Mouse (Mus musculus): Measurements from ENCODE around the gene 1190005I06Rik.

1190005I06Rik gene

GRCm38 (mm10) chr8:120619235-120620180, 27.9 kb downstream of the 1190005I06Rik start:
- DNase-seq, result no peak

DNA sequence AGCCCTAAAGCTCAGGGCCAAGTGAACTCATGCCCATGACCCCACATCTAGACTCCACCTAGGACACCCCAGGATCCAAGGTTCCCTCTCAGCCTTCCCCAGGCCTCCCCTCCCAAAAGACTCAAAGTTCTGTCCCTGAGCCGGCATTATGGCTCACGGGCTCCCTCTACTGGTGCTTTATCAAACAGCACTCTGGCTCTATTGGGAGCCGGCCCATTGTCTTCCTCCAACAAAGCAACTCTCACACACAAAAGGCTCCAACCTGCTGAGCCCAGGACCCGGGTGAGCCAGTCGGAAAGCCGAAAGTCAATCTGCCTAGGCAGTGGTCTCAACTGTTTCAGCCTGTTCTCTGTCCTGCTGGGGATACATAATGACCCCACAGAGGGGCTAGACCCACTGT, 29.3 kb downstream of the 1190005I06Rik start:
- DNase-seq, result no peak

GRCm38 (mm10) chr8:120616663-120617626, 30.5 kb downstream of the 1190005I06Rik start:
- no peak for DNase-seq

- DNase-seq, result no peak
Measured at GRCm38 (mm10) chr8:120614491-120614890, 32.9 kb downstream of the 1190005I06Rik start.

- no peak for DNase-seq
Measured at GRCm38 (mm10) chr8:120610824-120611223, 36.6 kb downstream of the 1190005I06Rik start.

DNA sequence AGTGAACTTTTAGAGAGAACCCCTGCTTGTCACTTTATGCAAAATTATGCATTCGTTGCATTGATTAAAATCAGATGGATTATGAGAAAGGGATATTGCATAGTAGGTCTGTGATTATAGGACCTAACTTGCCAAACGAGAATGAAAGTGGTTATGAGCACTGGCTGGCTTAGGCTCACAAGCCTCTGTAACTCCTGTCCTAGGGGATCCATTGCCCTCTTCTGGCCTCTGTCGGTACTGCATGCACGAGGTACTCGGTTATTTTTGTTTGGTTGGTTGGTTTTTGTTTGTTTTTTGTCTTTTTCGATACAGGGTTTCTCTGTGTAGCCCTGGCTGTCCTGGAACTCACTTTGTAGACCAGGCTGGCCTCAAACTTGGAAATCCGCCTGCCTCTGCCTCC, 39.5 kb downstream of the 1190005I06Rik start:
- DNase-seq, result peak in 1 of 2 experiments; percentile 39

DNA sequence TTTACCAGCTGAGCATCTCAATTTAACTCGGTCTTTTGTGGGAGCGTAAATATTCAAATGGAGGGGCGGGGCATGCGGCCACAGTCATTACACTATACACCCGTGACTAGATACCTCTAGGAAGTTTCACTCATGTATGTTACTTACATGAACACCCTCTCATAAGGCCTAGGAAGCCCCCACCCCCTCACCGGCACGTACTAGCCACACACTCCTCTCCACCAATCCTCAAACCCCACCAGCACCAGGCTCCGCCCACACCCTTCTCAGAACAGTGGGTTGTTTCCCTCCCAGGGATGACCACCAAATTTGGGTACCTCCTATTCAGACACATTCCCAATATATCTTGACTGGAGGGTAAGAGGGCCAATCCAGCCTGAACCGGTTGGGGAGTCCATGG, 40.0 kb downstream of the 1190005I06Rik start:
- no peak for DNase-seq

GRCm38 (mm10) chr8:120602672-120603071, 44.8 kb downstream of the 1190005I06Rik start:
- DNase-seq, result no peak

- peak; percentile 43 to 61 for DNase-seq
Measured at GRCm38 (mm10) chr8:120599504-120599903, 47.9 kb downstream of the 1190005I06Rik start.

DNA sequence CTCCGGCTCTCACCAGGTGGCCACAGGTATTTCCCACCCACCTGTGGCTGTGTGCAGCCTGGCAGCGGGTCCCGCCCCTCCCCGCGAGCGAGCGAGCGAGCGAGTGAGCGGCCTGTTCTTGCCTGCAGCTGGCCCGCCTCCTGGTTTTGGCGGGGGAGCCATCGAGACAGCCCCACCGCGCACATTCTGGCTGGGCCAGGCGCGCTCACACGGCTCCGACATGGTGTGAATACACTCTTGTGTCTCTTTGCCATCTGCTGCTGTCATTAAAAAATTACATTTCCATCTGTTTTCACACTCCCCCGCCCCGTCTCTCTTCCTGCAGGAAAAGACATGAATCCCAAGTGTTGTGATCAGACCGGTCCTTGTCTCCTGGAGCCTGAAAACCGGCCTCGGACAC, 48.9 kb downstream of the 1190005I06Rik start:
- DNase-seq, result no peak

DNA sequence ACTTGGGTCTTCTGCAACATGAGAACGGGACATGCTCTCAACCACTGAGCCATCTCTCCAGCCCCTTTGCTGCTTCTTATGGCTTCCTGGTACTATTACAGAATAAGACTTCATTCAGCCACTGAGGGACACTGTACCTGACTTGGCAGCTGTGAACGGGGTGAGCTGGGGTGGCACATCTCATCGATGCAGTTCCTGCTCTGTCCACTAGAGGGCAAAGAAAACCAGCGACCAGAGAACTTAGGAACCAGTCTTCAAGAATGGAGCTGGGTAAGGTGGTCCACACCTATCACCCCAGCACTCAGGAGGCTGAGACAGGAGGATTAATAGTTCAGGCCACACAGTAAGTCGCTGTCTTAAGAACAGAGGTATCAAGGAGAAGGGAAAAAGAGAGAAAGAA, 51.5 kb downstream of the 1190005I06Rik start:
- no peak for DNase-seq

GRCm38 (mm10) chr8:120594571-120594970, 52.9 kb downstream of the 1190005I06Rik start:
- DNase-seq, result no peak

DNA sequence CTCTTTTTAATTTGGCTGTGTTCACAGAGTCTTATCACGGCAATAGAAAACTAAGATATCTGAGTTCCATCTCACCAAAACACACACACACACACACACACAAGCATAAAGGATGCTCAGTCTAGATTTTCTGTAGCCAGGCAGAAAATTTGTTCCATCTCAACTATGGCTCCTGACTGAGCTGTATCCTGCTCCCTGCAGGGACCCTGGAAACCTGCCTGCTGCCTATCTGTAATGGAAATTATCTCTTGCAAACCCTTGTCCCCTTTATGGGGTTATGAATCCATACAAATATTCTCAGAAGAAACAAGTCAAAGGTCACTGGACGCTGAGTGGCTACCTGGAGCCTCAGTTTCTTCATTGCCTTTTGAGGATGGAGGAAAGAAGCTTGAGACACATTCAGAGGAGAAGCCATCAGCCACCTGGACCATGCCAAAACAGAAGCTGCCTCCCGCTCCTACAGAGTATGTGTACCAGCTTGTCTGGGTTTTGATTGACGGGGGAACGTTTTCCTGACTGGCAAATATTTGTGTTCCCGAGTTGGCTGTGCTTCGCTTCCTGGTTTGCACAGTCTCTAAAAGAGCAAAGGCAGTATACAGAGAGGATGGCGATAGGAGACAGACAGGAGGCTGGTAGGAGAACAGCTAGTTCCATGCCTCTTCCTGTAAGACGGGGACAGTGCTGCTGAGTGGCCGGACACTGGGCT, 55.7 kb downstream of the 1190005I06Rik start:
- DNase-seq, result no peak

DNA sequence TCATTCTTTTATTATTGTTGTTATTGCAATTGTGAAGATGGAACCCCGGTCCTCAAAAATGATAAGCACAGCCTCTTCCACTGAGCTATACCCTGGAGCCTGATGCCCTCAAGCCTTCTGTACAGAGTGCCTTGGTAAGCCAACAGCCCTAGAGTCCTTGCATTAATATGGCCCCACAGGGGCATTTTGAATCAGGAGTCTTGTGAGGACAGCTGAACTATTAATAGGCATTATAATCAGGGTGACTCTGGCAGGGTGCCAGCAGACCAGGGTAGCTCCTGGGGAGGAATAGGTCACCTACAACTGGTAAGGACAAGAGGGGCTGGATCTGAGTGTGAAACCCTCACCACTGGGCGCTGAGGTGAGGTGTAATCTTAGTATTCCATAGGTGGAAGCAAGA, 57.5 kb downstream of the 1190005I06Rik start:
- no peak for DNase-seq

DNA sequence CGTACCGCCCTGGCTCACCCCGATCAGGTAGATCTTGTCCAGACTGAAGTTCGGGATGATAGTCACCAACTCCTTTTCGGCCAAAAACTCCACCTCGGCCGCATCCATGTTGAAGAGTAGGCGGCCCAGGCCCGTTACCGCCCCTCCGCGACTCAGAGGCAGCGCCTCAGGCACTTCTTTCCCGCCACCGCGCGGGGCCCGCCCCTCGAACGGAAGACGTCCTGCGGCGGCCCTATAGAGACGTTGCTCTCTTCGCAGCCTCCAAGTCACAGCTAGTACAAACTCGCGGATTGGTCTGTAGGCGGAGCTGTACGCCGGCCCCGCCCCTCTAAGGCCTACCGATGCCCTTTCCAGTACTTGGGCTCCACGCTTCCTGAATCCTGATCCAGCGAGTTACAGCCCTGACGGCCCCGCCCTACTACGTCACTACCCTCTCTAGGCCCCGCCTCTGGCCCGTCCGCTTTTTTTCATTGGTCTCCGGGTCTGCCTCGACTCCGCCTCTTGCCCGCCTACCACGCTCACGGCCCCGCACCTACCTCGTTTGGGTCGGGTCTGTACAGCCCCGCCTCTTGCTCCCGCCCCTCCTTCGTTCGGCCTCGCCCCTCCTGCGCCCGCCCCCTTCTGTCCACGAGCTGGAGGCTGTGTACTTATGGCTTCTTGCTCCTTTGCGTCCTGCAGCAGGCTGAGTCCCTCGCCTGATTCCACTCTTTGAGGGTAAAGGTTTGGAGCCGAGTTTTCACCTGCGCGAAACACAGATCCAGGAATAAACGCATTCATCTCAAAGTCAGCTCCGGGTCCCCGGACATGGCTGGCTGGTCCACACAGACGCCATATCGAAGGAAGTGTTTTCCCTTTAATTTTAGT, 58.3 kb downstream of the 1190005I06Rik start, which contains the start of gene Gins2:
Gene Gins2 (minus strand): TSS at position 397 of the 864 bp plus-strand sequence.
- DNase-seq, result peak; percentile 99 to 100

DNA sequence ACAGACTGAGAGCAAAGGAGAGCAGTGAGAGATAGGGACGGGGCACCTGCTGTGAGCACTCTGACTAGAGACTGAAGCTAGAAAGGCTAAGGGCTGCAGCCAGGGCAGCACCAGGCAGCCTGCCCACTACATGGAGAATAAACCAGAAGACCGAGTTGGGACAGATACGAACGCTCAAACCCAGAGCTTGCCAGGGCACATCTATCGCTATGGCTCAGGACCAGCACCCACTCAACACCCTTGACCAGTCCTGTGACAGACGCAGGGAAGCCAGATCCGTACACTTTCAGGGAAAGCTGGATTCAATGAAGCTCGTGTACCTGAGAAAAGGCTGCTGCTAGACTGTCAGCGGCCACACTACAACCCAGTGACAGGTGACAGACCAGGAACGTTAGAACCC, 61.9 kb downstream of the 1190005I06Rik start:
- no peak for DNase-seq

GRCm38 (mm10) chr8:120581811-120582210, 65.6 kb downstream of the 1190005I06Rik start:
- DNase-seq, result no peak

- DNase-seq, result no peak
Measured at GRCm38 (mm10) chr8:120581329-120581728, 66.1 kb downstream of the 1190005I06Rik start.

DNA sequence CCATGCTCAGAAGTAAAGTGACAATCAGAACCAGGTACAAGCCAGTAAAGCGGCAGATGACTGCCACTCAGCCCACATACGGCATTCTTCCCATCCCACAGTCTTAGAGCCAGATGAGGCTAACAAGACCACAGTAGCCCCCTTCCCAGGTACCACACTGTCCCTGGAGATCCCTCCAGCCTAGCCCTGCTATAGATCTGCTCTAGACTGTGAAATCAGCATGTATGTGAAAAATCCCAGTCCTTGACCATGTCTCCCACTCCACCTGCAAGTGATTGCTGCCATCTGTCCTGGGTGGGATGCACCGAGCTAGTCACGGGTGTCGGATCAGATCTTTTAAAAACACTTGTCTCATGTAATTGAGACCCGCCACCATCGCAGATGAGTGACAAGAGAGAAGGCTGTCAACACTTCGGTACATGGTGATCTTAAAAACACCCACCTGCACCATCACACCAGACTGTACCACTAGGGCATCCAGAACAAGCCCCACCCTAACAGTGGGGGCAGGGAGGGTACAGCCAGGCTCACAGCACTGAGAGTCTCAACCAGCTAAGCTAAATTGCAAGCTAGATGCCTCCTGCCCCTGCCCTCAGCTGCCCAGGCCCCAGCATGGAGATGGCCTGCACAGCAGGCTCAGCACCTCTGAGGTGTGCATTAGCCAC, 67.0 kb downstream of the 1190005I06Rik start:
- no peak for DNase-seq

- no peak for DNase-seq
Measured at GRCm38 (mm10) chr8:120577821-120578220, 69.6 kb downstream of the 1190005I06Rik start.

DNA sequence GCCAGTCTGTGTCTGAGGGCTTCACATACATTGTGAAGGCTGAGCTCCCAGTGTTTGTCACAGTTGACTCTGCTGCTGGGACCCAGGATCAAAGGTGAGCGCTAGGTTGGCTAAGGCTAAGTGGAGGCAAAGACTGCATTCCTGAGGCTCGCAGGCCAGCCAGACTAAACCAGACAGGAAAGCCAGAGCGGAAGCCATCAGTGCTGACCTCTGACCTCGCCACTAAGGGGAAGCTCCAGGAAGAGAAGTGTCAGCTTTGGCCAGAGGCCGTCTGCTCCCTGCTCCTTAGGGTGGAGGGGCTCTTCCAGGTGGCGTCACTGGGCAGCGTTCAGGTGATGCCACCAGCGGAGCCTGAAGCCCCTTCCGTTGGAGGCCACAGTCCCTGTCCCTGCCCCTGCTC, 71.6 kb downstream of the 1190005I06Rik start:
- DNase-seq, result no peak
